In the genomic region with DNA sequence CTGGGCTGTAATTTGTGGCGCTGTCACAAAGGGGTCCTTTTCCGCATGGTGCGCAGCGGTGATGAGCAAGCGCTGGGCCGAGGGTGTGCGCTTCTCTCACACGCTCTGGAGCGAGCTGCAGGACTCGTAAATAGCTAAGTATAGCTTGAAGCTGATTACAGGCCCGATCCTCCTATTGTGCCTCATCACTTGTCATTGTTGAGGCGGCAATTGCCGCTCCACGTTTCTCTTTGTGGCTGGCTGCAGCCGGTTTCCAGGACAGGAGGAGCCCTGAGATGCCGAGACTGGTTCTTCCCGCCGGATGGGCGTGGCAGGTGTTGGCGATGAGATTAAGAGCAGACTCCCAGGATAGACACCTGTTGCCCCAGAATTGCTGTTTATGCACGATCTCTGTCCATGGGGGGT, we compare ENCODE assay signal across 9 mouse cellular contexts. TPM values are rescaled to one million over a fixed set of nuclear protein-coding genes. Genes with fewer than 3 reads are reported as not detected.
DNase-seq lines count a peak whose midpoint lies in the region; ATAC-seq and TF ChIP-seq lines count a peak whose summit lies in the region.
"Had no signal": no experiment of that assay in that cellular context is flagged by ENCODE, and none has a peak within 500 bp of the region (broad histone marks: within the 10 kb centered on the region; RNA-seq: fewer than 3 reads in every experiment).

No protein-coding gene starts in this region.

- H3K9me3 ChIP-seq in kidney, postnatal 0 days (replicated peaks; ENCODE audit: low read length): no peaks in the 10 kb centered on the region
- 0 out of 2 replicates have a peak, but pooled peaks cover 3% of the 10 kb centered on the region for H3K9me3 ChIP-seq in heart, embryonic 16.5 days (replicated peaks; ENCODE audit: control insufficient read depth, low read length)
- H3K9me3 ChIP-seq in limb, embryonic 12.5 days: no peaks in the 10 kb centered on the region

- H3K4me1 ChIP-seq in kidney, postnatal 0 days (replicated peaks; ENCODE audit: insufficient read depth, low read length): peaks cover 3% of the 10 kb centered on the region; the same call in 1 of the 2 replicates
- peaks cover 3% of the 10 kb centered on the region; the same call in 1 of the 2 replicates for H3K4me1 ChIP-seq in heart, embryonic 16.5 days (ENCODE audit: control insufficient read depth, insufficient read depth, low read length)
- 0 out of 2 replicates have a peak, but pooled peaks cover 5% of the 10 kb centered on the region for H3K4me1 ChIP-seq in limb, embryonic 12.5 days (replicated peaks)
- no peaks in the 10 kb centered on the region for H3K4me1 ChIP-seq in thymus, adult 2 months (replicated peaks; ENCODE audit: control insufficient read depth, insufficient read depth, low read length)

- no peaks in the 10 kb centered on the region for H3K36me3 ChIP-seq in kidney, postnatal 0 days (ENCODE audit: insufficient read depth, low read length)
- H3K36me3 ChIP-seq in heart, embryonic 16.5 days (ENCODE audit: control insufficient read depth, insufficient read depth): no peaks in the 10 kb centered on the region
- H3K36me3 ChIP-seq in limb, embryonic 12.5 days: no peaks in the 10 kb centered on the region
- no peaks in the 10 kb centered on the region for H3K36me3 ChIP-seq in thymus, adult 2 months (ENCODE audit: control insufficient read depth, insufficient read depth, low read length)

- WGBS in kidney, postnatal 0 days: 14% methylated on average over 21 of the region's 21 CpGs
- 18% methylated on average over 21 of the region's 21 CpGs for WGBS in heart, embryonic 16.5 days
- 20% methylated on average over 21 of the region's 21 CpGs for WGBS in limb, embryonic 12.5 days
- WGBS in thymus, adult 2 months: 38% methylated on average over 21 of the region's 21 CpGs

- H3K4me3 ChIP-seq in kidney, postnatal 0 days (replicated peaks; ENCODE audit: low read depth, low read length): peak overlapping the region; percentile 24
- H3K4me3 ChIP-seq in heart, embryonic 16.5 days (ENCODE audit: low read length): peak overlapping the region; percentile 38
- H3K4me3 ChIP-seq in limb, embryonic 12.5 days (replicated peaks): peak overlapping the region; percentile 21
- H3K4me3 ChIP-seq in thymus, adult 2 months (ENCODE audit: control insufficient read depth, insufficient read depth, low read length): no peak overlapping the region

- TF ChIP-seq CTCF in kidney, postnatal 0 days (IDR thresholded peaks at IDR 0.05; ENCODE audit: low read depth): no peak
- TF ChIP-seq CTCF in thymus, adult 2 months (IDR thresholded peaks at IDR 0.05; ENCODE audit: borderline replicate concordance, control insufficient read depth, extremely low read depth, insufficient read depth, low read length, poor library complexity): no peak

- no peak for ATAC-seq in kidney, postnatal 0 days (replicated peaks; ENCODE audit: low FRiP score, low read depth)
- ATAC-seq in heart, embryonic 16.5 days (replicated peaks; ENCODE audit: extremely low read depth, insufficient read depth, low FRiP score): no peak; the same call in 1 of the 2 replicates
- ATAC-seq in limb, embryonic 12.5 days (ENCODE audit: insufficient number of reproducible peaks, insufficient read depth, low FRiP score, low TSS enrichment, low read depth): no peak
- ATAC-seq: Patski had no signal

- H3K27ac ChIP-seq in kidney, postnatal 0 days: no peak overlapping the region
- no peak overlapping the region for H3K27ac ChIP-seq in heart, embryonic 16.5 days (ENCODE audit: low read length)
- no peak overlapping the region for H3K27ac ChIP-seq in limb, embryonic 12.5 days
- no peak overlapping the region for H3K27ac ChIP-seq in thymus, adult 2 months (ENCODE audit: control insufficient read depth, insufficient read depth, low read length)

- H3K4me2 ChIP-seq in kidney, postnatal 0 days (ENCODE audit: low read length): peak overlapping the region; percentile 56
- peak overlapping the region; percentile 55 for H3K4me2 ChIP-seq in heart, embryonic 16.5 days (ENCODE audit: low read depth, low read length)
- peak overlapping the region; percentile 50 for H3K4me2 ChIP-seq in limb, embryonic 12.5 days

- no peak for DNase-seq in kidney, postnatal 0 days (ENCODE audit: low spot score)
- no peak for DNase-seq in kidney, postnatal 14 days
- DNase-seq in cerebellum, postnatal 14 days: peak; percentile 44 to 52
- DNase-seq in retina, embryonic 14.5 days (ENCODE audit: low spot score): peak; percentile 62
- no peak for DNase-seq in thymus, adult 2 months
- no peak for DNase-seq in urinary bladder, postnatal 36 days (ENCODE audit: low spot score in 2 of 2)

- no peak for TF ChIP-seq POLR2A in thymus, adult 2 months (IDR thresholded peaks at IDR 0.05; ENCODE audit: control insufficient read depth, extremely low read depth, insufficient read depth, low read length, poor library complexity)

- no peak overlapping the region for H3K9ac ChIP-seq in kidney, postnatal 0 days (ENCODE audit: low read depth, low read length)
- H3K9ac ChIP-seq in heart, embryonic 16.5 days (ENCODE audit: low read length): no peak overlapping the region
- 0 out of 2 replicates have a peak overlapping the region, but pooled peaks have one; percentile 37 for H3K9ac ChIP-seq in limb, embryonic 12.5 days (replicated peaks)

- H3K27me3 ChIP-seq in kidney, postnatal 0 days (ENCODE audit: insufficient read depth, low read length): 0 out of 2 replicates have a peak, but pooled peaks cover 4% of the 10 kb centered on the region
- no peaks in the 10 kb centered on the region for H3K27me3 ChIP-seq in heart, embryonic 16.5 days (ENCODE audit: control insufficient read depth, insufficient read depth, low read length)
- peaks cover 32% of the 10 kb centered on the region for H3K27me3 ChIP-seq in limb, embryonic 12.5 days
- H3K27me3 ChIP-seq in thymus, adult 2 months (ENCODE audit: control insufficient read depth, insufficient read depth, low read length): 0 out of 2 replicates have a peak, but pooled peaks cover 2% of the 10 kb centered on the region

RNA-seq across cellular contexts. Expression of a gene that starts 44.8 kb away (rescaled TPM):
- polyA plus RNA-seq in kidney, postnatal 0 days (2015; fragmentation: Nextera tagmentation; extraction: Ambion mirVana): 3.5 and 3.6 TPM in 2 replicates
- 2.9 and 3.3 TPM in 2 replicates for polyA plus RNA-seq in heart, embryonic 16.5 days (2015; fragmentation: Nextera tagmentation; extraction: Ambion mirVana)
- polyA plus RNA-seq in limb, embryonic 12.5 days (2016; fragmentation: Nextera tagmentation; extraction: Ambion mirVana): 1.1 and 1.2 TPM in 2 replicates
- 0.20 and 0.30 TPM in 2 replicates for polyA plus RNA-seq in thymus, adult 2 months (2012; rRNA removed)

RNA-seq across cellular contexts. Expression of a gene that starts 50.2 kb away (rescaled TPM):
- 3.8 and 4.2 TPM in 2 replicates for polyA plus RNA-seq in kidney, postnatal 0 days (2015; fragmentation: Nextera tagmentation; extraction: Ambion mirVana)
- 1.5 and 1.7 TPM in 2 replicates for polyA plus RNA-seq in heart, embryonic 16.5 days (2015; fragmentation: Nextera tagmentation; extraction: Ambion mirVana)
- polyA plus RNA-seq in limb, embryonic 12.5 days (2016; fragmentation: Nextera tagmentation; extraction: Ambion mirVana): 1.2 and 1.3 TPM in 2 replicates
- 0.38 and 0.85 TPM in 2 replicates for polyA plus RNA-seq in thymus, adult 2 months (2012; rRNA removed)

Comparison
In these comparisons a context has a peak if more than half of its experiments do, and no peak if none do; other contexts are left out.
1. DNase-seq: peak in cerebellum, postnatal 14 days (2 of 2) and retina, embryonic 14.5 days (single experiment); none in kidney, postnatal 0 days (single experiment), kidney, postnatal 14 days (single experiment), thymus, adult 2 months (single experiment) and urinary bladder, postnatal 36 days (0 of 2).
2. Peak in every context shown above with its lines, with median percentiles within 50 percentile points of each other: H3K4me2 ChIP-seq.